Mouse (Mus musculus) macrophage (primary cell): Measurements from ENCODE around the gene Rbm33. TPM values are rescaled to one million over a fixed set of nuclear protein-coding genes. Genes with fewer than 3 reads are reported as not detected.

Experiments
- H3K27ac ChIP-seq: fragments of 350-480 bp; formaldehyde crosslinking; 2 replicates; pipeline ENCODE4 v1.9.0; 2021
- H3K36me3 ChIP-seq: fragments of 350-480 bp; formaldehyde crosslinking; 2 replicates; pipeline ENCODE4 v1.9.0; 2021; ENCODE audit errors: inconsistent target
- H3K4me3 ChIP-seq: fragments of 350-480 bp; formaldehyde crosslinking; 2 replicates; pipeline ENCODE4 v1.9.0; 2021; ENCODE audit errors: inconsistent target
- H3K79me2 ChIP-seq: fragments of 350-480 bp; formaldehyde crosslinking; 2 replicates; pipeline ENCODE4 v1.9.0; 2021; ENCODE audit errors: inconsistent target
- WGBS: methylation state at CpG from one replicate; pipeline ENCODE4 v1.1.7; 2026; ENCODE audit warnings: inconsistent platforms; ENCODE audit not compliant: missing documents; 5-methylcytosine and 5-hydroxymethylcytosine counted together
- polyA plus RNA-seq: library from polyadenylated mRNA; stranded (reverse); fragments of 250-400 nt; gene quantifications from 3 replicates; pipeline ENCODE4 v1.2.4, GENCODE M21; 2018; ENCODE audit warnings: inconsistent platforms

Rbm33 gene
- polyA plus RNA-seq, 1 experiment from 2014 or later: 19.9 TPM

GRCm38 (mm10) chr5:28370836-28371235, 53.9 kb downstream of the Rbm33 start:
- Histone ChIP-seq H3K79me2 (no peaks in the 10 kb centered on the region; the same call in 1 of the 2 replicates), H3K27ac (no peak overlapping the region), H3K36me3 (peaks cover 47% of the 10 kb centered on the region), H3K4me3 (no peak overlapping the region)

GRCm38 (mm10) chr5:28372172-28372664, 55.3 kb downstream of the Rbm33 start:
- Histone ChIP-seq H3K27ac (no peak overlapping the region), H3K79me2 (no peaks in the 10 kb centered on the region; the same call in 1 of the 2 replicates), H3K4me3 (no peak overlapping the region), H3K36me3 (peaks cover 35% of the 10 kb centered on the region)
- 100% methylated on average over 1 of the region's 1 CpGs for WGBS

GRCm38 (mm10) chr5:28373498-28374427, 56.8 kb downstream of the Rbm33 start:
- H3K4me3 ChIP-seq: no peak overlapping the region
- H3K36me3 ChIP-seq: peaks cover 20% of the 10 kb centered on the region; the same call in 1 of the 2 replicates
- H3K79me2 ChIP-seq: no peaks in the 10 kb centered on the region; the same call in 1 of the 2 replicates
- no peak overlapping the region for H3K27ac ChIP-seq
- 94% methylated on average over 2 of the region's 2 CpGs for WGBS

- H3K27ac ChIP-seq: no peak overlapping the region
- no peaks in the 10 kb centered on the region; the same call in 1 of the 2 replicates for H3K79me2 ChIP-seq
- no peak overlapping the region for H3K4me3 ChIP-seq
- no peaks in the 10 kb centered on the region; the same call in 1 of the 2 replicates for H3K36me3 ChIP-seq
These were observed 60.4 kb downstream of the Rbm33 start for GRCm38 (mm10) chr5:28377299-28377698.

- Histone ChIP-seq H3K79me2 (no peaks in the 10 kb centered on the region), H3K4me3 (no peak overlapping the region), H3K36me3 (peaks cover 15% of the 10 kb centered on the region), H3K27ac (no peak overlapping the region)
- WGBS: 100% methylated on average over 1 of the region's 1 CpGs
These were observed 65.4 kb downstream of the Rbm33 start for GRCm38 (mm10) chr5:28382289-28382688.

- 95% methylated on average over 3 of the region's 3 CpGs for WGBS
- no peak overlapping the region for H3K4me3 ChIP-seq
- H3K36me3 ChIP-seq: peaks cover 56% of the 10 kb centered on the region
- H3K79me2 ChIP-seq: no peaks in the 10 kb centered on the region
- no peak overlapping the region for H3K27ac ChIP-seq
These were observed 69.9 kb downstream of the Rbm33 start for GRCm38 (mm10) chr5:28386783-28387182.

- Histone ChIP-seq H3K27ac (no peak overlapping the region), H3K4me3 (no peak overlapping the region), H3K36me3 (peaks cover 56% of the 10 kb centered on the region), H3K79me2 (no peaks in the 10 kb centered on the region)
- 97% methylated on average over 9 of the region's 9 CpGs for WGBS
These were observed 70.7 kb downstream of the Rbm33 start for GRCm38 (mm10) chr5:28387531-28388179.

- WGBS: 59% methylated on average over 3 of the region's 3 CpGs
- Histone ChIP-seq H3K36me3 (peaks cover 61% of the 10 kb centered on the region), H3K27ac (no peak overlapping the region), H3K79me2 (no peaks in the 10 kb centered on the region), H3K4me3 (no peak overlapping the region)
These were observed 71.3 kb downstream of the Rbm33 start for GRCm38 (mm10) chr5:28388184-28388583.

- 89% methylated on average over 6 of the region's 6 CpGs for whole genome bisulfite sequencing
- H3K79me2 ChIP-seq: peaks cover 2% of the 10 kb centered on the region; the same call in 1 of the 2 replicates
- H3K36me3 ChIP-seq: peaks cover 74% of the 10 kb centered on the region
- no peak overlapping the region for H3K4me3 ChIP-seq
- H3K27ac ChIP-seq: no peak overlapping the region
These were observed 73.3 kb downstream of the Rbm33 start for GRCm38 (mm10) chr5:28390189-28390588.

- Histone ChIP-seq H3K27ac (no peak overlapping the region), H3K79me2 (peaks cover 70% of the 10 kb centered on the region; the same call in 1 of the 2 replicates), H3K4me3 (no peak overlapping the region), H3K36me3 (peaks cover 23% of the 10 kb centered on the region; the same call in 1 of the 2 replicates)
- WGBS: 100% methylated on average over 2 of the region's 2 CpGs
These were observed 80.4 kb downstream of the Rbm33 start for GRCm38 (mm10) chr5:28397344-28397743.

- 95% methylated on average over 3 of the region's 3 CpGs for WGBS
- H3K4me3 ChIP-seq: no peak overlapping the region
- no peak overlapping the region for H3K27ac ChIP-seq
- peaks cover 84% of the 10 kb centered on the region for H3K79me2 ChIP-seq
- H3K36me3 ChIP-seq: peaks cover 13% of the 10 kb centered on the region; the same call in 1 of the 2 replicates
These were observed 81.8 kb downstream of the Rbm33 start for GRCm38 (mm10) chr5:28398736-28399135.

GRCm38 (mm10) chr5:28399451-28400115, 82.7 kb downstream of the Rbm33 start:
- H3K36me3 ChIP-seq: peaks cover 5% of the 10 kb centered on the region; the same call in 1 of the 2 replicates
- peaks cover 92% of the 10 kb centered on the region for H3K79me2 ChIP-seq
- no peak overlapping the region for H3K4me3 ChIP-seq
- no peak overlapping the region for H3K27ac ChIP-seq
- WGBS: 90% methylated on average over 2 of the region's 2 CpGs

- no peak overlapping the region for H3K4me3 ChIP-seq
- WGBS: 90% methylated on average over 1 of the region's 1 CpGs
- H3K36me3 ChIP-seq: no peaks in the 10 kb centered on the region
- H3K27ac ChIP-seq: no peak overlapping the region
- peaks cover 96% of the 10 kb centered on the region for H3K79me2 ChIP-seq
These were observed 85.8 kb downstream of the Rbm33 start for GRCm38 (mm10) chr5:28402756-28403155.

GRCm38 (mm10) chr5:28406662-28407061, 89.7 kb downstream of the Rbm33 start:
- 100% methylated on average over 3 of the region's 3 CpGs for WGBS
- H3K4me3 ChIP-seq: no peak overlapping the region
- H3K27ac ChIP-seq: no peak overlapping the region
- H3K36me3 ChIP-seq: peaks cover 37% of the 10 kb centered on the region
- peaks cover 58% of the 10 kb centered on the region for H3K79me2 ChIP-seq
